Mouse (Mus musculus): Measurements from ENCODE around the gene Ackr2. TPM values are rescaled to one million over a fixed set of nuclear protein-coding genes. Genes with fewer than 3 reads are reported as not detected.

Gene Ackr2
- polyA plus RNA-seq, 1 experiment from 2014 or later, result 14.8 TPM

GRCm38 (mm10) chr9:121903476-121904305 is 5.5 kb downstream of the Ackr2 start:
- H3K9me3 ChIP-seq (ENCODE audit: low read length), result no peaks in the 10 kb centered on the region
- no peaks in the 10 kb centered on the region for H3K27me3 ChIP-seq (replicated peaks; ENCODE audit: insufficient read depth, low read length)
- H3K4me1 ChIP-seq (ENCODE audit: insufficient read depth, low read depth, low read length), result no peaks in the 10 kb centered on the region
- ATAC-seq, result no peak
- DNase-seq (ENCODE audit: low spot score), result no peak
- no peak overlapping the region for H3K27ac ChIP-seq (ENCODE audit: low read length)
- H3K4me3 ChIP-seq (ENCODE audit: low read depth, low read length), result no peak overlapping the region
- no peaks in the 10 kb centered on the region for H3K36me3 ChIP-seq (ENCODE audit: insufficient read depth, low read length)
- WGBS, result 59% methylated on average over 8 of the region's 8 CpGs
- H3K9ac ChIP-seq (replicated peaks; ENCODE audit: low read depth), result no peak overlapping the region
- TF ChIP-seq EP300 (IDR thresholded peaks at IDR 0.05) (no peak), CTCF (IDR thresholded peaks at IDR 0.05) (no peak)
- H3K4me2 ChIP-seq (replicated peaks; ENCODE audit: low read depth, low read length), result no peak overlapping the region

DNA sequence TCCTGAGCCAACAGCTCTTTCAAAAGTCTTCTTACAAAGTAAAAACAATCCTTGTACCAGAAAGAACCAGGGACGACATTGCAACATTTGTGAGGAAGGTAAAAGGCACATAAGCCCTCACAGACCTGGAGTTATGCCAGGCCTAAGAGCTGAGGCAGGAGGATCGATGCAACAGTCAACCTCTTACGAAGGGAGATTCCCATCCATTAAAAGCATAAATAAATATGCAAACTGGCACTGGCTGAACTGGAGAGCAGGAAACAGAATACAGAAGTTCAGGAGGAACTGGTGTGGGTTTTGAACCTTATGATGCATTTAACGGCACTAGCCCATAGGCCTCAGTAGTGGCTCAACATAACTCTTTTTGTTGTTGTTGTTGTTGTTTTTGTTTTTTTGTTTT is 6.2 kb downstream of the Ackr2 start:
- no peaks in the 10 kb centered on the region for H3K36me3 ChIP-seq (ENCODE audit: insufficient read depth, low read length)
- no peak for ATAC-seq
- no peaks in the 10 kb centered on the region for H3K4me1 ChIP-seq (ENCODE audit: insufficient read depth, low read depth, low read length)
- H3K27ac ChIP-seq (ENCODE audit: low read length), result no peak overlapping the region
- no peak for TF ChIP-seq CTCF (IDR thresholded peaks at IDR 0.05)
- no peaks in the 10 kb centered on the region for H3K27me3 ChIP-seq (replicated peaks; ENCODE audit: insufficient read depth, low read length)
- no peak for DNase-seq (ENCODE audit: low spot score)
- no peak overlapping the region for H3K9ac ChIP-seq (replicated peaks; ENCODE audit: low read depth)
- 67% methylated on average over 4 of the region's 4 CpGs for WGBS
- no peak overlapping the region for H3K4me2 ChIP-seq (replicated peaks; ENCODE audit: low read depth, low read length)
- H3K4me3 ChIP-seq (ENCODE audit: low read depth, low read length), result no peak overlapping the region
- no peaks in the 10 kb centered on the region for H3K9me3 ChIP-seq (ENCODE audit: low read length)

GRCm38 (mm10) chr9:121904946-121905345 is 6.8 kb downstream of the Ackr2 start:
- Histone ChIP-seq H3K9me3 (ENCODE audit: low read length) (no peaks in the 10 kb centered on the region), H3K4me2 (replicated peaks; ENCODE audit: low read depth, low read length) (no peak overlapping the region), H3K27ac (ENCODE audit: low read length) (no peak overlapping the region), H3K36me3 (ENCODE audit: insufficient read depth, low read length) (no peaks in the 10 kb centered on the region), H3K4me3 (ENCODE audit: low read depth, low read length) (no peak overlapping the region), H3K27me3 (replicated peaks; ENCODE audit: insufficient read depth, low read length) (no peaks in the 10 kb centered on the region), H3K4me1 (ENCODE audit: insufficient read depth, low read depth, low read length) (no peaks in the 10 kb centered on the region), H3K9ac (replicated peaks; ENCODE audit: low read depth) (no peak overlapping the region)
- 81% methylated on average over 7 of the region's 7 CpGs for WGBS
- TF ChIP-seq EP300 (IDR thresholded peaks at IDR 0.05) (no peak), CTCF (IDR thresholded peaks at IDR 0.05) (no peak)
- DNase-seq (ENCODE audit: low spot score) (no peak), ATAC-seq (no peak)

- Histone ChIP-seq H3K4me1 (ENCODE audit: insufficient read depth, low read depth, low read length) (no peaks in the 10 kb centered on the region), H3K4me2 (replicated peaks; ENCODE audit: low read depth, low read length) (no peak overlapping the region), H3K4me3 (ENCODE audit: low read depth, low read length) (no peak overlapping the region), H3K27me3 (replicated peaks; ENCODE audit: insufficient read depth, low read length) (no peaks in the 10 kb centered on the region), H3K9ac (replicated peaks; ENCODE audit: low read depth) (no peak overlapping the region), H3K9me3 (ENCODE audit: low read length) (no peaks in the 10 kb centered on the region), H3K27ac (ENCODE audit: low read length) (no peak overlapping the region), H3K36me3 (ENCODE audit: insufficient read depth, low read length) (no peaks in the 10 kb centered on the region)
- ATAC-seq (no peak), DNase-seq (ENCODE audit: low spot score) (no peak)
- TF ChIP-seq EP300 (IDR thresholded peaks at IDR 0.05), result no peak
- TF ChIP-seq CTCF (IDR thresholded peaks at IDR 0.05), result no peak
- 72% methylated on average over 4 of the region's 4 CpGs for WGBS
Measured at GRCm38 (mm10) chr9:121905556-121906185, 7.5 kb downstream of the Ackr2 start.

GRCm38 (mm10) chr9:121906456-121906855 is 8.3 kb downstream of the Ackr2 start:
- 77% methylated on average over 5 of the region's 5 CpGs for WGBS
- ATAC-seq, result no peak
- TF ChIP-seq EP300 (IDR thresholded peaks at IDR 0.05), result no peak
- no peak for TF ChIP-seq CTCF (IDR thresholded peaks at IDR 0.05)
- H3K36me3 ChIP-seq (ENCODE audit: insufficient read depth, low read length), result no peaks in the 10 kb centered on the region
- DNase-seq (ENCODE audit: low spot score), result no peak
- no peaks in the 10 kb centered on the region for H3K4me1 ChIP-seq (ENCODE audit: insufficient read depth, low read depth, low read length)
- no peak overlapping the region for H3K4me3 ChIP-seq (ENCODE audit: low read depth, low read length)
- no peaks in the 10 kb centered on the region for H3K9me3 ChIP-seq (ENCODE audit: low read length)
- H3K9ac ChIP-seq (replicated peaks; ENCODE audit: low read depth), result no peak overlapping the region
- no peak overlapping the region for H3K27ac ChIP-seq (ENCODE audit: low read length)
- H3K4me2 ChIP-seq (replicated peaks; ENCODE audit: low read depth, low read length), result no peak overlapping the region
- no peaks in the 10 kb centered on the region for H3K27me3 ChIP-seq (replicated peaks; ENCODE audit: insufficient read depth, low read length)

GRCm38 (mm10) chr9:121907356-121908070 is 9.4 kb downstream of the Ackr2 start:
- Histone ChIP-seq H3K9ac (replicated peaks; ENCODE audit: low read depth) (no peak overlapping the region), H3K27me3 (replicated peaks; ENCODE audit: insufficient read depth, low read length) (no peaks in the 10 kb centered on the region), H3K4me1 (ENCODE audit: insufficient read depth, low read depth, low read length) (no peaks in the 10 kb centered on the region), H3K9me3 (ENCODE audit: low read length) (no peaks in the 10 kb centered on the region), H3K4me2 (replicated peaks; ENCODE audit: low read depth, low read length) (no peak overlapping the region), H3K27ac (ENCODE audit: low read length) (no peak overlapping the region), H3K36me3 (ENCODE audit: insufficient read depth, low read length) (no peaks in the 10 kb centered on the region), H3K4me3 (ENCODE audit: low read depth, low read length) (no peak overlapping the region)
- DNase-seq (ENCODE audit: low spot score), result no peak
- ATAC-seq, result no peak
- 71% methylated on average over 10 of the region's 10 CpGs for WGBS
- TF ChIP-seq EP300 (IDR thresholded peaks at IDR 0.05) (no peak), CTCF (IDR thresholded peaks at IDR 0.05) (no peak)
